Mouse (Mus musculus): ENCODE measurements at regions not wholly inside any gene's neighbourhood (a gene's known extent, or its start where the extent isn't known, plus 50 kb on each side); places are given as distances from the start of the nearest gene placed in this dataset.

- Histone ChIP-seq H3K4me3 (replicated peaks) (no peak overlapping the region), H3K4me2 (no peak overlapping the region), H3K4me1 (peaks cover 16% of the 10 kb centered on the region), H3K9me3 (no peaks in the 10 kb centered on the region), H3K36me3 (replicated peaks) (no peaks in the 10 kb centered on the region), H3K9ac (no peak overlapping the region), H3K27ac (no peak overlapping the region), H3K27me3 (peaks cover 15% of the 10 kb centered on the region)
- ATAC-seq (ENCODE audit: low FRiP score) = no peak
- 63% methylated on average over 11 of the region's 11 CpGs for WGBS
Observed at GRCm38 (mm10) chr1:136726145-136726935, 101.6 kb downstream of the Zfp281 start.

DNA sequence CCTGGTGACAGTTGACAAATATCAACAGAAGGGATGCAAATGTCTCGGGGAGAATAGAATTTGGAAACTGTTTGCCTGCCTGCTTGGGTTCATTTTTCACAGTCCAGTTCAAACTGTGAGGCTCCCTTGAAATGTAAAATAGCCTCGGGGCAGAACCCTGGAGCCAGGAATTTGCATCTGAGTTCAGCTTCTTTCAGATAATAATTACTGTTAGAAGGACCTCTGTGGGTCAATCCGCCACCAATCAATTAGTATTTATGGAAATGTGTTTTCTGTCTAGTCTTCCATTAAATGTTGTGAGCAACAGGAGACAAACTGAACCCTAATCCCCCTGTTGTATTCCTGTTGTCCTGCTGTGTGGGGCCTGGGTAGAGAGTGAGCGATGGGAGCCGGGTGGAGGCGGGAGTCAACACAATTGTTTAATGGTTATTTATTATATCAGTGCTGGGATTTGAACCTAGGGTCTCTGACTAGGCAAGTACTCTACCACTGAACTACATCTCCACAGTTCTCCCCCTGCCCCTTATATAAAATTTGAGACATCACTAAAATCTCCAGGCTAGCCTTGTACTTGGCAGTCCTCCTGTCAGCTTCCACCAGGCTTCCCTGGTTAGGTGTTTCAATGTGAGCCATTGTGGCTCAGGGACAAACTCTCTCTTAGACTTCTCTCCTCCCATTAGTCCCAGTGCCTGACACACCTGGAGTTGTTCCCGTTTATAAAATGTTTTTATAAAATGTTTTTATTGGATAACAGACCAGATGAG is 103.3 kb downstream of the Zfp281 start:
- 0 out of 2 replicates have a peak, but pooled peaks have one; percentile 36 for ATAC-seq (ENCODE audit: low FRiP score)

GRCm38 (mm10) chr1:136728632-136728944 is 103.9 kb downstream of the Zfp281 start:
- Histone ChIP-seq H3K4me1 (peaks cover 16% of the 10 kb centered on the region), H3K9ac (no peak overlapping the region), H3K9me3 (no peaks in the 10 kb centered on the region), H3K4me3 (replicated peaks) (no peak overlapping the region), H3K27me3 (peaks cover 16% of the 10 kb centered on the region), H3K4me2 (no peak overlapping the region), H3K27ac (no peak overlapping the region), H3K36me3 (replicated peaks) (no peaks in the 10 kb centered on the region)
- WGBS = 69% methylated on average over 4 of the region's 4 CpGs
- ATAC-seq (ENCODE audit: low FRiP score) = no peak

More for the DNA sequence above, 103.3 kb downstream of the Zfp281 start:
- H3K27ac ChIP-seq = no peak overlapping the region
- no peak overlapping the region for H3K4me2 ChIP-seq
- no peaks in the 10 kb centered on the region for H3K36me3 ChIP-seq (replicated peaks)
- H3K9me3 ChIP-seq = no peaks in the 10 kb centered on the region
- H3K4me3 ChIP-seq (replicated peaks) = no peak overlapping the region
- peaks cover 16% of the 10 kb centered on the region for H3K4me1 ChIP-seq
- H3K9ac ChIP-seq = no peak overlapping the region
- H3K27me3 ChIP-seq = peaks cover 16% of the 10 kb centered on the region
- 15% methylated on average over 7 of the region's 7 CpGs for WGBS

DNA sequence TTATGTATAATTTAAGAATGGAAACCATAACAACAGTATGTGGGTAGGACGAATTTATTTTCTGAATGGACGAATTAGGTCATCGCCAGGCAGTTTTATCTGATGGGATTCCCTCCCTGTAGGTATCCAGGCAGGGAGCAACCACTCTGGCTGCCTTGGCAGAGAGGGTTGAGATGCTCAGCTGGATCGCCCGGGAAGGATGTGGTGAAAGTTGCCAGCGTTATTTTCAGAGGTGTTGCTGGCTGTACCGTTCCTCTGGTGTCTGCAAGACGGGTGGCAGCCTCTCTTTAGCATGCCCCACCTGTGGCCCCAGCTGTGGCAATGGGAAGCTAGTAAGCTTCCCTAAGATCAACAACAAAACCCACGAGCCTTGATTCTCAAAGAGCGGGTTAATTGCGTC is 105.9 kb downstream of the Zfp281 start:
- Histone ChIP-seq H3K9me3 (no peaks in the 10 kb centered on the region), H3K4me3 (replicated peaks) (no peak overlapping the region), H3K36me3 (replicated peaks) (no peaks in the 10 kb centered on the region), H3K4me2 (no peak overlapping the region), H3K9ac (no peak overlapping the region), H3K27ac (no peak overlapping the region), H3K27me3 (peaks cover 12% of the 10 kb centered on the region), H3K4me1 (peaks cover 16% of the 10 kb centered on the region)
- WGBS = 55% methylated on average over 11 of the region's 11 CpGs
- ATAC-seq (ENCODE audit: low FRiP score) = no peak

DNA sequence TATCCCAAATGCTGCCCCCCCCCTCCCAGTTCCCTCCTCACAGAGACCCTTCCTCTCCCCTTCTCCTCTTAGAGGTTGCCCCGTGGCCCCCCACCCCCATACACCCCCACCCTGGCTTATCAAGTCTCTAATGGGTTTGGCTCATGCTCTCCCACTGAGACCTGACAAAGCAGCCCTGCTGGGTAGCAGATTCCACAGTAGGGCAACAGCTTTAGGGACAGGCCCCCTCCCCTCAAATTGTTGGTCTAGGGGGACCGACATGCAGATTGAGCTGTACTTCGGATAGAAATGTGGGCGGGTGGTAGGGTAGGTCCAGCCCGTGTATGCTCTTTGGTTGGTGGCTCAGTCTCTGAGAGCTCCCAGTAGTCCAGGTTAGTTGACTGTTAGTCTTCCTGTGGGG is 113.3 kb downstream of the Zfp281 start:
- Histone ChIP-seq H3K9ac (no peak overlapping the region), H3K4me1 (no peaks in the 10 kb centered on the region), H3K27me3 (no peaks in the 10 kb centered on the region), H3K36me3 (replicated peaks) (no peaks in the 10 kb centered on the region), H3K4me3 (replicated peaks) (no peak overlapping the region), H3K27ac (no peak overlapping the region), H3K9me3 (no peaks in the 10 kb centered on the region), H3K4me2 (no peak overlapping the region)
- WGBS = 16% methylated on average over 5 of the region's 5 CpGs
- ATAC-seq (ENCODE audit: low FRiP score) = no peak

DNA sequence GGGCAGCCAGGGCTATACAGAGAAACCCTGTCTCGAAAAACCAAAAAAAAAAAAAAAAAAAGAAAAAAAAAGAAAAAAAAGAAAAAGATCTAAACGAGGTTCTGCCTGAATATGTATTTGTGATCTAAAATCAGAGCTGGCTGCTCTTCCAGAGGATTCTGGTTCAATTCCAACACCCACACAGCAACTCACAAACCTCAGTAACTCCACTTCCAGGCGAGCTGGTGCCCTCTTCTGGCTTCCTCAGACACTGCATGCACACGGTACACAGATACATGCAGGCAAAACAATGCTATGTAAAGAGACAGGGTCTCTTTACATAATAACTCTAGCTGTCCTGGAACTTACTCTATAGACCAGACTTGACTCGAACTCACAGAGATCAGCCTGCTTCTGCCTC is 114.8 kb downstream of the Zfp281 start:
- no peak for ATAC-seq (ENCODE audit: low FRiP score)

DNA sequence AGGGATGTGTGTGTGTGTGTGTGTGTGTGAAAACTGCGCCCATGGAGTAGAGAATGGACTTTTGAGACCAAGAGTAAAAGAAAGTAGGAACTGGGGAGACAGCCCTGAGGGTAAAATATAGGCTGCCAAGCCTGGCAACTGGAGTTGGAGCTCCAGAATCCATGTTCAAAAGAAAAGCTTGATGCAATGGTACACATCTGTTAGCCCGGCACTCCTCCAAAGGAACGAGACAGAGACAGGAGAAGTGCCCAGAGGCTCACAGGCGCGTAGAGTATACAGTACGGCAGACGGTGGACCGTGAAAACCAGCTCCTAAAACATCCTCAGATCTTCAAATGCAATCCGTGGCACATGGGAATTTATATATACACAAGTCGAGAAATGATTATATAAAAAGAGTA is 116.4 kb downstream of the Zfp281 start:
- no peaks in the 10 kb centered on the region; the same call in 1 of the 2 replicates for H3K27me3 ChIP-seq
- H3K4me3 ChIP-seq (replicated peaks) = no peak overlapping the region
- no peaks in the 10 kb centered on the region for H3K36me3 ChIP-seq (replicated peaks)
- no peaks in the 10 kb centered on the region for H3K9me3 ChIP-seq
- no peak overlapping the region for H3K27ac ChIP-seq
- WGBS = 93% methylated on average over 10 of the region's 10 CpGs
- H3K4me1 ChIP-seq = no peaks in the 10 kb centered on the region
- H3K4me2 ChIP-seq = no peak overlapping the region
- H3K9ac ChIP-seq = no peak overlapping the region
- ATAC-seq (ENCODE audit: low FRiP score) = no peak

More for the DNA sequence above, 114.8 kb downstream of the Zfp281 start:
- H3K27me3 ChIP-seq = no peaks in the 10 kb centered on the region; the same call in 1 of the 2 replicates
- no peaks in the 10 kb centered on the region for H3K36me3 ChIP-seq (replicated peaks)
- H3K9ac ChIP-seq = no peak overlapping the region
- H3K27ac ChIP-seq = no peak overlapping the region
- WGBS = 80% methylated on average over 5 of the region's 5 CpGs
- H3K4me3 ChIP-seq (replicated peaks) = no peak overlapping the region
- no peaks in the 10 kb centered on the region for H3K4me1 ChIP-seq
- H3K9me3 ChIP-seq = no peaks in the 10 kb centered on the region
- H3K4me2 ChIP-seq = no peak overlapping the region

- ATAC-seq (ENCODE audit: low FRiP score) = no peak
- Histone ChIP-seq H3K27me3 (no peaks in the 10 kb centered on the region), H3K9me3 (no peaks in the 10 kb centered on the region), H3K9ac (no peak overlapping the region), H3K4me3 (replicated peaks) (no peak overlapping the region), H3K4me2 (no peak overlapping the region), H3K36me3 (replicated peaks) (no peaks in the 10 kb centered on the region), H3K27ac (no peak overlapping the region), H3K4me1 (no peaks in the 10 kb centered on the region)
- WGBS = 61% methylated on average over 8 of the region's 8 CpGs
Observed at GRCm38 (mm10) chr1:136749188-136749587, 124.5 kb downstream of the Zfp281 start.

DNA sequence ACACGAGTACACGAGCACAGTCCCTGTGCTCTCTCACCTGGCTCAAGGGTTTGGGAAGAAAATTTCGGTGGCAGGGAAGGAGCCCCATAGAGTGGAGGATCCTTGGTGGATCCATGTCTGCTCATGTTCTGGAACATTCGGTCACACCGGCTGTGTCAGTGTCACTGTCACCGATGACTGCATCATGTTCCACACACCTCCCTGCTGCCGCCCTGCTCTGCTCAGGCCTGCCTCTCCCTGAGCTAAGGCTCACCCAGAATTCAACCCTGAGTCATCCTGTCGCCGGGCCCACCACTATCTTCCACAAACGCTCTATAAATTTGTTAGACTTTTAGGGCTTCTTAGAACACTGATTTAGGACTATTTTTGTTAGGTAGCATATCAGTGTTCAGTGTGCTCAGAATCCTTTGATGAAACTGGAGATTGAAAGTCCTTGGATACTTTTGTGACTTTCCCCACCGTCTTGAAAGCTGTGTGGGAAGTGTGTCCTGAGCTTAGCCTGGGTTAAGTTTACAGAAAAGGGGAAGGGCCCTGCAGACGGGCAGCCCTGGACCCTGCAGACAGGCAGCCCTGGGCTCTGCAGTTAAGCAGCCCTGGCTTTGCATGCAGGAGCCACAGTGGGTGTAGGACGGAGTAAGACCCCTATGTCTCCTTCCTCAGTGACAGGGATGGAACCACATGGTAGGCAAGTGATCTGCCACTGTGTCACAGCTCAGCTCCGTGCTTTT is 126.9 kb downstream of the Zfp281 start:
- no peak overlapping the region for H3K4me3 ChIP-seq (replicated peaks)
- no peak overlapping the region for H3K4me2 ChIP-seq
- no peak for ATAC-seq (ENCODE audit: low FRiP score)
- 85% methylated on average over 14 of the region's 14 CpGs for WGBS
- no peaks in the 10 kb centered on the region for H3K9me3 ChIP-seq
- H3K4me1 ChIP-seq = no peaks in the 10 kb centered on the region
- no peak overlapping the region for H3K27ac ChIP-seq
- H3K27me3 ChIP-seq = no peaks in the 10 kb centered on the region
- H3K36me3 ChIP-seq (replicated peaks) = no peaks in the 10 kb centered on the region
- no peak overlapping the region for H3K9ac ChIP-seq

- 93% methylated on average over 6 of the region's 6 CpGs for WGBS
- no peaks in the 10 kb centered on the region for H3K27me3 ChIP-seq
- no peak for ATAC-seq (ENCODE audit: low FRiP score)
Observed at GRCm38 (mm10) chr1:136754286-136754685, 129.6 kb downstream of the Zfp281 start.

GRCm38 (mm10) chr1:136758730-136759129 is 134.0 kb downstream of the Zfp281 start:
- Histone ChIP-seq H3K27ac (no peak overlapping the region), H3K36me3 (replicated peaks) (no peaks in the 10 kb centered on the region), H3K27me3 (no peaks in the 10 kb centered on the region), H3K4me1 (no peaks in the 10 kb centered on the region), H3K4me2 (no peak overlapping the region), H3K9me3 (no peaks in the 10 kb centered on the region), H3K9ac (no peak overlapping the region), H3K4me3 (replicated peaks) (no peak overlapping the region)
- ATAC-seq (ENCODE audit: low FRiP score) = no peak
- 71% methylated on average over 10 of the region's 10 CpGs for WGBS

More at GRCm38 (mm10) chr1:136754286-136754685, 129.6 kb downstream of the Zfp281 start:
- H3K9ac ChIP-seq = no peak overlapping the region
- no peaks in the 10 kb centered on the region for H3K9me3 ChIP-seq
- H3K4me2 ChIP-seq = no peak overlapping the region
- no peaks in the 10 kb centered on the region for H3K36me3 ChIP-seq (replicated peaks)
- no peak overlapping the region for H3K4me3 ChIP-seq (replicated peaks)
- no peaks in the 10 kb centered on the region for H3K4me1 ChIP-seq
- no peak overlapping the region for H3K27ac ChIP-seq

GRCm38 (mm10) chr1:136759164-136759563 is 134.5 kb downstream of the Zfp281 start:
- WGBS = 76% methylated on average over 4 of the region's 4 CpGs
- Histone ChIP-seq H3K4me1 (no peaks in the 10 kb centered on the region), H3K36me3 (replicated peaks) (no peaks in the 10 kb centered on the region), H3K27me3 (no peaks in the 10 kb centered on the region), H3K4me2 (no peak overlapping the region), H3K4me3 (replicated peaks) (no peak overlapping the region), H3K9ac (no peak overlapping the region), H3K27ac (no peak overlapping the region), H3K9me3 (no peaks in the 10 kb centered on the region)
- ATAC-seq (ENCODE audit: low FRiP score) = no peak
